Mouse (Mus musculus) lung, adult 2 months (tissue): ENCODE measurements at regions not wholly inside any gene's neighbourhood (a gene's known extent, or its start where the extent isn't known, plus 50 kb on each side); places are given as distances from the start of the nearest gene placed in this dataset.

Experiments
- DNase-seq: peaks from one replicate; pipeline ENCODE4 v3.0.0; 2022
- H3K4me1 ChIP-seq: fragments of 200-500 bp; 2 replicates; pipeline ENCODE4 v1.6.1; 2011; ENCODE audit warnings: low read length; ENCODE audit not compliant: control insufficient read depth, insufficient read depth
- H3K4me3 ChIP-seq: fragments of 200-500 bp; replicated peaks from 2 replicates; pipeline ENCODE3; 2011; ENCODE audit warnings: low read depth, mild to moderate bottlenecking, control low read depth, low read length; ENCODE audit errors: extremely low read depth
- CTCF ChIP-seq: fragments of 200-500 bp; IDR thresholded peaks from 2 replicates; pipeline ENCODE4 v1.5.1; 2011; ENCODE audit warnings: mild to moderate bottlenecking, low read length, control low read depth; ENCODE audit not compliant: insufficient read depth
- POLR2A ChIP-seq: fragments of 200-500 bp; IDR thresholded peaks from 2 replicates; pipeline ENCODE4 v1.6.1; 2011; ENCODE audit warnings: low read depth, mild to moderate bottlenecking, control low read depth, low read length, borderline replicate concordance; ENCODE audit errors: extremely low read depth
- WGBS: fragments of 180-500 bp; shearing (Covaris S2); methylation state at CpG from one replicate; pipeline ENCODE4 v1.1.7; 2018; 5-methylcytosine and 5-hydroxymethylcytosine counted together

GRCm38 (mm10) chr8:115420536-115420935 lies 287.1 kb downstream of the Maf start:
- TF ChIP-seq CTCF (no peak), POLR2A (no peak)
- Histone ChIP-seq H3K4me1 (no peaks in the 10 kb centered on the region), H3K4me3 (no peak overlapping the region)
- DNase-seq: no peak
- WGBS: 58% methylated on average over 3 of the region's 3 CpGs

GRCm38 (mm10) chr8:115420131-115420530 lies 287.5 kb downstream of the Maf start:
- no peak for TF ChIP-seq POLR2A
- TF ChIP-seq CTCF: no peak
- 46% methylated on average over 6 of the region's 6 CpGs for WGBS
- H3K4me1 ChIP-seq: no peaks in the 10 kb centered on the region

GRCm38 (mm10) chr8:115418056-115418455 lies 289.5 kb downstream of the Maf start:
- no peaks in the 10 kb centered on the region for H3K4me1 ChIP-seq
- DNase-seq: no peak
- 72% methylated on average over 6 of the region's 6 CpGs for WGBS
- no peak overlapping the region for H3K4me3 ChIP-seq
- TF ChIP-seq POLR2A: no peak

More at GRCm38 (mm10) chr8:115420131-115420530, 287.5 kb downstream of the Maf start:
- no peak for DNase-seq
- no peak overlapping the region for H3K4me3 ChIP-seq

GRCm38 (mm10) chr8:115414061-115414473 lies 293.5 kb downstream of the Maf start:
- no peak for DNase-seq
- WGBS: 14% methylated on average over 7 of the region's 7 CpGs

GRCm38 (mm10) chr8:115411756-115412155 lies 295.8 kb downstream of the Maf start:
- Histone ChIP-seq H3K4me1 (no peaks in the 10 kb centered on the region), H3K4me3 (no peak overlapping the region)
- TF ChIP-seq CTCF: no peak
- no peak for TF ChIP-seq POLR2A
- 78% methylated on average over 5 of the region's 5 CpGs for WGBS
- no peak for DNase-seq

More at GRCm38 (mm10) chr8:115414061-115414473, 293.5 kb downstream of the Maf start:
- TF ChIP-seq POLR2A (no peak), CTCF (no peak)
- no peak overlapping the region for H3K4me3 ChIP-seq
- no peaks in the 10 kb centered on the region for H3K4me1 ChIP-seq

- Histone ChIP-seq H3K4me1 (no peaks in the 10 kb centered on the region), H3K4me3 (no peak overlapping the region)
- TF ChIP-seq POLR2A (no peak), CTCF (no peak)
- WGBS: 91% methylated on average over 4 of the region's 4 CpGs
- DNase-seq: no peak
These were observed 296.5 kb downstream of the Maf start for GRCm38 (mm10) chr8:115411061-115411460.

- Histone ChIP-seq H3K4me3 (no peak overlapping the region), H3K4me1 (no peaks in the 10 kb centered on the region)
- no peak for DNase-seq
- TF ChIP-seq POLR2A: no peak
- TF ChIP-seq CTCF: no peak
- WGBS: 88% methylated on average over 3 of the region's 3 CpGs
These were observed 297.4 kb downstream of the Maf start for GRCm38 (mm10) chr8:115410191-115410590.

- DNase-seq: no peak
- Histone ChIP-seq H3K4me1 (no peaks in the 10 kb centered on the region), H3K4me3 (no peak overlapping the region)
- WGBS: 76% methylated on average over 4 of the region's 4 CpGs
- TF ChIP-seq CTCF (no peak), POLR2A (no peak)
These were observed 300.1 kb downstream of the Maf start for GRCm38 (mm10) chr8:115407535-115407934.

GRCm38 (mm10) chr8:115403601-115404000 lies 304.0 kb downstream of the Maf start:
- TF ChIP-seq POLR2A: no peak
- TF ChIP-seq CTCF: no peak
- H3K4me3 ChIP-seq: no peak overlapping the region
- 72% methylated on average over 4 of the region's 4 CpGs for WGBS
- no peak for DNase-seq
- H3K4me1 ChIP-seq: no peaks in the 10 kb centered on the region

GRCm38 (mm10) chr8:115402471-115403197 lies 305.0 kb downstream of the Maf start:
- 54% methylated on average over 10 of the region's 10 CpGs for WGBS
- no peak overlapping the region for H3K4me3 ChIP-seq
- TF ChIP-seq CTCF: peak; percentile 64
- TF ChIP-seq POLR2A: no peak
- DNase-seq: peak; percentile 20
- no peaks in the 10 kb centered on the region for H3K4me1 ChIP-seq
